ENCODE assay signal across 16 mouse cellular contexts in genomic region chr16:34994641-34995141, GRCm38 (mm10). TPM values are rescaled to one million over a fixed set of nuclear protein-coding genes. Genes with fewer than 3 reads are reported as not detected.
DNase-seq lines count a peak whose midpoint lies in the region; ATAC-seq and TF ChIP-seq lines count a peak whose summit lies in the region.
"Had no signal": no experiment of that assay in that cellular context is flagged by ENCODE, and none has a peak within 500 bp of the region (broad histone marks: within the 10 kb centered on the region; RNA-seq: fewer than 3 reads in every experiment).

No protein-coding gene starts in this region.

- peak overlapping the region; percentile 86 for H3K27ac ChIP-seq in layer of hippocampus, adult 2 months
- no peak overlapping the region for H3K27ac ChIP-seq in forebrain, embryonic 12.5 days
- H3K27ac ChIP-seq: embryonic facial prominence, embryonic 10.5 days; liver, embryonic 14.5 days had no signal

- no peak overlapping the region for H3K9ac ChIP-seq in forebrain, embryonic 12.5 days
- H3K9ac ChIP-seq: liver, embryonic 14.5 days had no signal

- H3K9me3 ChIP-seq in forebrain, embryonic 12.5 days: no peaks in the 10 kb centered on the region
- H3K9me3 ChIP-seq: embryonic facial prominence, embryonic 10.5 days had no signal

- no peak for TF ChIP-seq CTCF in layer of hippocampus, adult 2 months (conservative IDR thresholded peaks at IDR 0.05)

- H3K27me3 ChIP-seq in forebrain, embryonic 12.5 days: peaks cover 8% of the 10 kb centered on the region

- H3K4me1 ChIP-seq in forebrain, embryonic 12.5 days: peaks cover 6% of the 10 kb centered on the region; the same call in 1 of the 2 replicates

- H3K4me3 ChIP-seq in layer of hippocampus, adult 2 months: no peak overlapping the region
- no peak overlapping the region for H3K4me3 ChIP-seq in forebrain, embryonic 12.5 days (replicated peaks)
- H3K4me3 ChIP-seq: embryonic facial prominence, embryonic 10.5 days had no signal

- 71% methylated on average over 9 of the region's 9 CpGs for WGBS in forebrain, embryonic 12.5 days

- H3K4me2 ChIP-seq in forebrain, embryonic 12.5 days: no peak overlapping the region
- H3K4me2 ChIP-seq: heart, embryonic 11.5 days; midbrain, embryonic 11.5 days had no signal

- no peak for ATAC-seq in forebrain, embryonic 12.5 days (ENCODE audit: low FRiP score)
- ATAC-seq: CD4-positive, CD25-positive, alpha-beta regulatory T cell, adult 4 months had no signal

- no peak for DNase-seq in layer of hippocampus, adult 2 months (ENCODE audit: low spot score in 2 of 2)
- no peak for DNase-seq in layer of hippocampus, adult 18-20 months (ENCODE audit: low spot score in 2 of 2)
- DNase-seq in urinary bladder, postnatal 25 days (ENCODE audit: low spot score): peak; percentile 24
- no peak for DNase-seq in urinary bladder, adult 18-20 months (ENCODE audit: low spot score in 2 of 2)
- DNase-seq in kidney, postnatal 4 days: peak; percentile 31 to 50
- no peak for DNase-seq in embryo, embryonic 10.5 days (ENCODE audit: low spot score)
- DNase-seq: cerebellum, adult 8-10 months; heart, postnatal 4 days; spleen, adult 18-20 months; thymus, postnatal 14 days had no signal

- no peaks in the 10 kb centered on the region for H3K36me3 ChIP-seq in forebrain, embryonic 12.5 days (replicated peaks)
- H3K36me3 ChIP-seq: embryonic facial prominence, embryonic 10.5 days had no signal

RNA-seq across cellular contexts. Expression of gene Hacd2, which starts 27.5 kb away (rescaled TPM):
- total RNA-seq in layer of hippocampus, adult 2 months (2021): 10 to 100 TPM; 32.7 to 41.7 TPM
- 10 to 100 TPM; 30.4 to 35.9 TPM for total RNA-seq in layer of hippocampus, adult 18-20 months (2021)
- polyA plus RNA-seq in forebrain, embryonic 12.5 days (2016; fragmentation: Nextera tagmentation; extraction: Ambion mirVana): 42.6 and 44.0 TPM in 2 replicates

Comparison
In these comparisons a context has a peak if more than half of its experiments do, and no peak if none do; other contexts are left out.
1. DNase-seq: peak in urinary bladder, postnatal 25 days (single experiment) and kidney, postnatal 4 days (2 of 2); none in layer of hippocampus, adult 2 months (0 of 2), layer of hippocampus, adult 18-20 months (0 of 2), urinary bladder, adult 18-20 months (0 of 2) and embryo, embryonic 10.5 days (single experiment).